Mouse (Mus musculus): ENCODE measurements around the gene Pde11a. TPM values are rescaled to one million over a fixed set of nuclear protein-coding genes. Genes with fewer than 3 reads are reported as not detected.

Pde11a gene
- total RNA-seq, 2 experiments from 2014 or later: 8.0 to 8.5 TPM

- DNase-seq (ENCODE audit: low spot score in 2 of 2): no peak
Observed at GRCm38 (mm10) chr2:75963211-75963840, 375.2 kb downstream of the Pde11a start.

DNA sequence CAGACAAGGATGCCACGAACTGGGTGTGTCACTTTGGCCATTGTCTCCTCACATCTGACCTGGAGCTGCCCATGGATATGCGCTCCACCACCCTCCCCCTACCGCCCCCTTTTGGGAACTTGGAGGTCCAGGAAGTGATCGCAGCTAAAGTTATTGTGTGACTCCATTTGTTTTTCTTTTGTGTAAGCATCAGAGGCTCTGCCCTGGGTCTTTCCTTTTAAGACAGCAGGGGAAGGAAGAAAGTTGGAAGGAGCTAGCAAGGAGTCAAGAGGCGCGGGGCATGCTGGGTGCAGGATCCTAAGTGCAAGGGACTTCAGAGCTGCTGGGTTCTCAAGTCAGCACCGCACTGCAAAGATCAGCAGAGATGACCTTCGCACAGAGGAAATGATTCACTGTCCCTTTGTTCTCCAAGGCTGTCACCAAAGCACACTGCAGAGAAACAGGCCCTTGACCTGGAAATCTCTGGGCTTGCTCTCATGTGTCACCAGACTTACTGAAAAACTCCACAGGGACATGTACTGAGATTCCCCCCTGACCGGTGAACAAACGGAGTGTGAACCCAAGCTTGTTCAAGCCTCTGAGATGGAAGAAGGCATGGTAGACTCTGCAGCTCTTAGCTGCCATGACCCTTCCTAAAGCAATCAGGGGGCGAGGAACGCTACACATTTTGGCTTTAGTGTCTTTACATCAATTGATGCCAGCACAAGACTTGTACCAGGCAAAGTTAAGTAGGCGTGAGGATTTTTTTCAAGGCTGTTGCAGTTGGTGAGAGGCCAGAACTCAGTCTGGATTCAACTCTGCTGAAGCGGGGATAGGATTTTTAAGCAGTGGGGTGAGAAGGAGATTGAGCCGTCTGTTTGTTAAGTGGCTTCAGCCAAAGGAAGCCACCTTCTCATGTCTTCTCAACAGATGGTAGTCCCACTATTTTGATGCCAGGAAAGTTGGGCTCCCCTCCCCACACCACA, 377.9 kb downstream of the Pde11a start:
- DNase-seq (ENCODE audit: low spot score in 2 of 2): no peak

- DNase-seq (ENCODE audit: low spot score in 2 of 2): peak in 1 of 2 experiments; percentile 30
Observed at GRCm38 (mm10) chr2:75959850-75960365, 378.7 kb downstream of the Pde11a start.

- no peak for DNase-seq (ENCODE audit: low spot score in 2 of 2)
Observed at GRCm38 (mm10) chr2:75959183-75959849, 379.3 kb downstream of the Pde11a start.

- DNase-seq (ENCODE audit: low spot score in 2 of 2): no peak
Observed at GRCm38 (mm10) chr2:75955709-75956108, 382.9 kb downstream of the Pde11a start.

DNA sequence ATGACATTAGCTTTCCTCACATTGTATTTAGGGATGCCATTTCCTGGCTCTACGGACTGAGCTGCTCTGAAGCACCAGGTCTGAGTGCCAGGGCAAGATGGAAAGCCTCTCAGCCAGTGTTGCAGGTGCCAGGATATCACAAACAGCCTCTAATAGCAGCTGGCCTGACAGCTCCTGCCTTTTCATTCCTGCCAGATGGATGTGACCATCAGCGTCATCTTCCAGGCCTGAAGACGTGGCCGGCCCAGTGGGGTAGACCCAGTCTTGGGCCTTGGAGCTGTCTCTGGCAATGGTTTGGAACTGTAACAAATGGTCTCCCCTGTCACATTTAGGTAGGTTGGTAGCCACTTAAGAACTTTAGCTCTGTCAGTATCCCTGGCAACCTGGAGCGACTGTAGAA, 385.3 kb downstream of the Pde11a start:
- no peak for DNase-seq (ENCODE audit: low spot score in 2 of 2)

- DNase-seq (ENCODE audit: low spot score in 2 of 2): no peak
Observed at GRCm38 (mm10) chr2:75950685-75951084, 387.9 kb downstream of the Pde11a start.

Small RNA genes within 50 kb of the gene (microRNA-seq; reads per million reads assigned to microRNA genes)
- 0 reads per million in 2 experiments for gene Gm44337

Other genes starting within 250 kb of the Pde11a start
- gene Cyct, start 21.7 kb upstream of the Pde11a start, total RNA-seq (2021): not detected
- 10 to 100 TPM; 37.7 to 40.8 TPM for gene Rbm45, start 31.2 kb upstream of the Pde11a start, total RNA-seq (2021)
- 10 to 100 TPM; 55.2 to 63.5 TPM for gene Osbpl6, start 67.7 kb upstream of the Pde11a start, total RNA-seq (2021)